Mouse (Mus musculus) kidney, postnatal 10 days (tissue): ENCODE data around the gene Gys2.

Experiments
- DNase-seq: peaks from one replicate; pipeline ENCODE4 v3.0.0; 2021; ENCODE audit warnings: mixed read lengths

The Gys2 gene

DNA sequence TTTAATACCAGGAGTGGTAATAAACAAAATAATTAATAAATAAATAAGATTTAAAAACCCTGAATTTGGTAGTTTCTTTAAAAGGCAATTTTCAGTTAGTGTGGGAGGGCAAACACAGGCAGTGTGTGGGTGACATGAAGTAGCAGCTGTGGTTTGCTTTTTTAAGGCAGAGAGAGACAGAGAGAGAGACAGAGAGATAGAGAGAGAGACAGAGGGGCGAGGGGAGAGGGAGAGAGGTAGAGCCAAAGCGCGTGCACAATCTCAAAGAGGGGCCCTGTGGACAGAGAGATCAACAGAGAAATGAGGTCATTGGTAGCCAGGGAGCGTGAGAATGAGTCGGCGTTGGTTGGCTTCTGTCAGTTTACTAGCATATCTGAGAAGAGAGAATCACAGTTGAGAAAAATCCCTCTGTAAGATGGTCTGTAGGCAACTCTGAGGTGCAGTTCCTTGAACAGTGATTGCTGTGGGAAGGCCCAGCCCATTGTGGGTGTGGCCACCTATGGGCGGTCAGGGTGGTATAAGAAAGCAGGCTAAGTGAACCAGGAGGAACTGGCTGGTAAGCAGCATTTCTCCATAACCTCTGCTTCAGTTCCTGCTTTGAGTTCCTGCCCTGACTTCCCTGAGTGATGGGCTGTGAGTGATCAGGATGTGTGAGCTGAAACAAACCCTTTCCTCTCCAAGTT, 17.5 kb downstream of the Gys2 start:
- DNase-seq, result no peak

DNA sequence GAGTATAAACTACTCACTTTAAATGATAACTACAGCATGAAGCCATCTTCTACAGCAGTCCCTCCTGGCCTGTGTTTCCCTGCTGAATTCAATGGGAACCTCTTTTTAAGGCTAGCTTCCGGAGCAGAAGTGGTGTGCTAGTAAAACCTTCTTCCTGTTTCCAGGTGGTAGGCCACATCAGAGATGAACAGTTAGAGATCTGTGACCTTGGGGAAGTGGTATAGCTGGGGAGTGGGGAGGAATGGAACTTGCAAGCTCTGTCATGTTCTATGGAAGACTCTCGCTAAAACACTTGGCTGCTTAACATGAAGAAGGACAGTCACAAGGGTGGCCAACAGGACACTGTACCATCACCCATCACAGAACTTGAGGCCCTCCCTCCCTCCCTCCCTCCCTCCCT, 19.6 kb downstream of the Gys2 start:
- no peak for DNase-seq

DNA sequence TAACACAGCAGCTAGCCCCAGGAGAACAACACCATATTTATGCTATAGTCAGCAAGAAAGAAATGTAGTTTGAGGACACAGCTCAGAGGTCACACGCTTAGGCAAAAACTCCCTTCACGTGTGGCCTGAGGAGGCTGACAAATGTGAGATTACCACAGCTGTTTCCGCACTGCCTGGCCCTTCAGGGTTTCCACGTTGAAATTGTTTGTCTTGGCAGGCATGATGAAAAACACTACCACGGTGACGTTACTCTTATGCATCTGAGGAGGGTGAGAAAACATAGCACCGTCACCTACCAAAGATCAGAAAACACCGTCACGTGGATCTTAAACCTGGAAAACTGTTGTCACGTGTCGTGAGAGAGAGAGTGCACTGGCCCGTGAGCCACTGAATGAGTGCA, 21.5 kb downstream of the Gys2 start:
- DNase-seq, result no peak

DNA sequence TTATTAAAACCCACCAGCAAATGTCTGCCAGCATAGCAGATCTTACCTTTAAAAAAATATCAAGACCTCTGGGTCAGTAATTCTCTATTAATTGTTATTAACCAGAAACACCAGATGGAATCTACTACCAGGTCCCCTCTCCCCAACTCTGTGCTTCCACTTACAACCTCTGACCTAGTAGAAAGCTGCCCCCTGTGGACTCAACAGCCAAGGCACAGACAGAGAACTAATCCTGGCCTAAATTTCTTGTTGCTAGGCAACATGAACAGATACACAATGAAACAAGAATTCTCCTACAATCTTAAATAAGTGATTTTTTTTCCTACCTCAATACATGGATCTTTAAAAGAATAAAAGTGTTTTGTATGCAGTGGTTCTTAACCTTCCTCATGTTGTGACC, 43.8 kb downstream of the Gys2 start:
- DNase-seq, result no peak

DNA sequence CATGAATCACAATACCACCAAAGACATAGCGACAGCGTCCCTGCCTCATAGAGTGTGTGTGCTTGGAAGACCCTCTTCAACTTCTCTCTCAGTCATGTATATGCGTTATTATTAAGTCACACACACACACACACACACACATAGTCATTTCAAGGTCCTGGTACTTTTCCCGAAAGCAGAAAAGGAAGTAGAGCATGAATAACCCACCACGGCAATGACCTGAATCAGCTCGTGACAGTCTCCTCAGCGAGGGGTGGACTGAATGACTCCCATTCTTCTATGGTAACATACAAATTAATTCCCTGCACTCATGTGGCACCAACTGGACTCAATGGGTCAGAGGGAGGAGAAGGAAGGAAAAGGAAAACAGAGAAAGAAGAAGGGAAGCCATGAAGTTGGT, 47.9 kb downstream of the Gys2 start:
- no peak for DNase-seq

DNA sequence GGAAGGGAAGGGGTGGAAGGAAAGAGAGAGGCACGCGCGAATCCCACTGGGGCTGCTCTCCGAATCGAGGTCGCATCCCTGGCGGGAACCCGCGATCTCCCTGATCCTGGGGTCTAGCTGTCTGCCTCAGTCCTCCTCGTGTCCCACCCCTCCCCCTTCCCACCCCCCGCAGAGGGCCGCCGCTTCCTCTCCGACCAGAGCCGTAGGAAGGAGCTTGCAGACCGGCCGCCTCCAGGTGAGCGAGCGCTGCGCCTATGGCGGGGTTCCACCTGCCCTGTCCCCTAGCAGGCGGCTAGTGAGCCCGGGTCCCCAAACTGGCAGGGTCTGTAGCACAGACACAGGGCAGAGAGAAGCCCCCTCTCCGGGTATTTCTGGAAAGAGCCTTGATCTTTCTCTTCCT, 58.3 kb downstream of the Gys2 start:
- DNase-seq, result no peak

DNA sequence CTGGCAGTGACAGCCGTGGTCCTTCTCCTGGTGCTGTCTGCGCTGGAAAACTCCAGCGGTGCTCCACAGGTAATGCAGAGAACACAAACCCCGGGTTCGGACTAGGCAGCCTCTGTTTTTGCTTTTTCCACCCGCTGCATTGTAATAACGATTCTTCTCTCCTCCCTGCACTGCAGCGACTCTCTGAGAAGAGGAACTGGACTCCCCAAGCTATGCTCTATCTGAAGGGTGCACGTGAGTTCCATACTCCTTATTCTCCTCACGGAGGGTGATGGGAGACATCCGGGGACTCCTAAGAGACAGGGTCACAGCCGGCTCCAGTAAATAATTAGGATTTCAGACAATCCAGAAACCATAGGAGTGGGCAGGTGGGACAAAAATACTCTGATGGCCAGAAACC, 59.1 kb downstream of the Gys2 start:
- no peak for DNase-seq

DNA sequence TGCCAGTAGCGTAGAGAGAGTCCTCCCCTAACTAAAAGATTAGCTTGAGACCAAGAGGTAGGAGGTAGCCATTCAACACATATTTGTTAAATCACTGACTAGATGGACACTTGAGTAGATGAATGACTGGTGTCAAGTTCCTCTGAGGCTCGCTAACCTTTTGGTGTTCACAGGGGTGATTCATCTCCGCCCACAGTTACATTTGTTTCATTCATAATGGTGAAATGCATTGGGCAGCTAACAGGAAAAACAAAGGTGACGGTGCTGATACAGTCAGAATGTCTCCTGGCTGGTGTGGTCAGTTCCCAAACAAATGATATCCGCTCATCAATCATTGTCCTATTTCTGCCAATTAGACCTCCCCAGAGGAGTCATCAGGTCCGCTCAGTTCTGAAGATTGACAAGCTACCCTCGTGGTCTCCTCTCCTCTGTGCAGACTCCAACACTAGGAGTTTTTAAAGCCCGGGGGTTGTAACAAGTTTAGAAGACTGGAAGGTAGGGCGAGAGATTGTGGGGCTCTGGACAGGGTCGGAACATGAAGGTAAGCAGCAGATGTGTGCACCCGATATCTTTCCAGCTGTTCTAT, 59.9 kb downstream of the Gys2 start, which contains the start of gene Spx:
Spx (plus strand) TSS at position 536 of the 586 bp plus-strand sequence.
- no peak for DNase-seq

DNA sequence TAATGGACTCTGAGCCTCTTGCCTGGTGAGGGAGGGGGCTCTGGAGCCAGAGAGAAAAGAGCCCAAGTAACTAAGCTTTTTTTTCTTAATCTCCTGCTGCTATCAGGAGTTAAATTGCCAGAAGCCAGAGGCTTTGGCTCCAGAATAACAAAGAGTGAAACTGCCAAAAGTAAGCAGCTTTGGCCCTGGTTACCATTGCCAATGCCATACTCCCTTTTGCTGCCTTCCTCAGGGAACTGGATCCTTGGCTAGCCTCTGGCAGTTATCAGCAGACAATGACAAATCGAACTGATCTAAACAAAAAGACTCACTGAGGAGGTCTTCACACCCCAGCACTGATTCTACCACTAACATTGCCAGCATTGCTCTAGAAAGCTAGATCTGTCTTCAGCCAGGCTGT, 61.8 kb downstream of the Gys2 start:
- no peak for DNase-seq

DNA sequence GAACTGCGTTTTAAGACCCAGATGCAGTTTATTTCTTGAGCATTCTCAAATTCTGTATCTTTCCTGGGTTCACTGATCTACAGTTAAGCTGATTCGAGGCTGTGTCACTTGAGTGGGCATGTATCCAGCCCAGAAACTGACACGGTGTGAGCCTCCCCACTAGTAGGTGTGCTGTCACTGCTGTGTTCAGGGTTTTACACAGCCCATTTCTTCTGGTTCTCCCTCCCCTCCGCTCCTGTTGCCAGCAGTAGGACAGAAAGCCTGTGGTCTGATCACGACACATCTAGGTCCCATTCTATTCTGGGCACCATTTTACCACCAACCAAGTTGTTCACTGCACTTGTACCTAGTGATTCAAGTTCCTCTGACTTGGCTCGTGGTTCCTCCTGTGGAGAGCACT, 77.2 kb downstream of the Gys2 start:
- DNase-seq, result no peak

DNA sequence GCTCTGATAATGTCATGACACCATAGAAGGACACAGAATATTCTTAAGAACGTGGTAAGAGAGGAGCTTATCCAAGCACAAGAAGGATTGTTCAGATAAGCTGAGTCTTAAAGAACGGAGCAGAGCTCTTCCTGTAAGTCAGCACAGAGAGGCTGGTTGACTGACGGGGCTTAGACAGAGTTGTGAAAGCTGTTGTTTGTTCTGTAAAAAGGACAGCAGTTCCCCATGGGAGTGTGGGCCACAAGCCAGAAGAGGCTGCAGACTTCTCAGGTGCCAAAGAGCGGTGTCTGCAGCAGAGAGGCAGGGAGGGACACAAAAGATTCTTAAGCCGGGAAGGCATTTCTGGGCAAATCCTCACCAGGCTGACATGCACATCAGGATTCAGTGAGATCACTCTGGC, 78.2 kb downstream of the Gys2 start:
- DNase-seq, result no peak

DNA sequence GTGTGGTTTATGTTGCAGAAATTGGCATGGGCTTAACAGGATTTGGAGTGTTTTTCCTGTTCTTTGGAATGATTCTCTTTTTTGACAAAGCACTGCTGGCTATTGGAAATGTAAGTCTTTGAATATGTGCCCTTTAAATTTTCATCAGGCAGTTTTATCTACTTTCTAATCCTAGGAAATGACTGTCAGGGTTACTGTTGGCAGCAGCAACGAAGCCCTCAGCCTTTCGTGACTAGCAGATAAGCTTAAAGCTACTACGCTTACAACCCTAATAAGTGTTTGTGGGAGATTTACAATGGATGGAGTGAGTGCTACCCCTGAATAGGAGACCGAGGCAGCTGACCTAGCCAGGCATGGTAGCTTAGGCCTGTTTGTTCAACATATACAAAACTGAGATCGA, 80.6 kb downstream of the Gys2 start:
- DNase-seq, result no peak

DNA sequence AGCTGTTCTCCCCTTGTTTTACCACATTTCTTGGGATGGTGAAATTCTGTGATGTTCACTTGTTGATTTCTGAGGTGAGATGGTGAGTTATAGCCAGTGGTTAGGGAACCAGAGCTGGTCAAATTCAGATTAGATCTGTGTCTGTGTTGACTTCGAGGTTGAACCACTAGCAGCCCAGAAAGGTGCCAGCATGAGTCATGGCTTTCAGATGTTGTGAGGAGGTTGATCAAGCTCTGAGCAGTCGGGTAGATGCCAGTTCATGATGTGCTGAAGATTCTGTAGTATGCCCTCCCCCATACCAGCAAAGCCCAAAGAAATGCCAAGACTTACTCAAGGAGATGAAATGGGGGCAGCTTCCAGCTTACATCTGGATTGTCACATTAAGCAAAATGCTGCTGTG, 83.8 kb downstream of the Gys2 start:
- no peak for DNase-seq

DNA sequence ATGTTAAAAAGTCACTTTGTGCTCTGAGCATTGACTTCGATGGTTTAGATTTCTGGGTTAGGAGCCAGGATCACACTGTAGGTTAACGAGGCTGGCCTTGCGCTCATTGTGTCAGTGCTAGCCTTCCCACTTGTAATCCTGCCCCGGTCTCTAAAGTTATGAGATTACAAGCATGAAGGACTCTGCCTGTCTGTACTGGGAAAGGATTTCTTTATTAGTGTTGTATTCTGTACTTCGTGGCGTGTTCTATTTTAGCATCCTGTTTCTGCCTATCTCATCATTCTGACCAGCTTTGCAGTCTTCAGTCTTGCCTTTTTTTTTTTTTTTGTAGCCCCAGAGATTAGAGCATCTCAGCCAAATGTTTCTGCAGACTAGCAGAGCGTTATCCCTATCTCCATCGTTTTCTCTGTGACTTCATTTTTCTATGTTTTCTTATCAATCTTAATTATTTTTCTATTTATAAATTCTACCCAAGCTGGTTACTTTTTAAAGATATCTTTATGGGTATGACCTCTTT, 85.1 kb downstream of the Gys2 start:
- no peak for DNase-seq

DNA sequence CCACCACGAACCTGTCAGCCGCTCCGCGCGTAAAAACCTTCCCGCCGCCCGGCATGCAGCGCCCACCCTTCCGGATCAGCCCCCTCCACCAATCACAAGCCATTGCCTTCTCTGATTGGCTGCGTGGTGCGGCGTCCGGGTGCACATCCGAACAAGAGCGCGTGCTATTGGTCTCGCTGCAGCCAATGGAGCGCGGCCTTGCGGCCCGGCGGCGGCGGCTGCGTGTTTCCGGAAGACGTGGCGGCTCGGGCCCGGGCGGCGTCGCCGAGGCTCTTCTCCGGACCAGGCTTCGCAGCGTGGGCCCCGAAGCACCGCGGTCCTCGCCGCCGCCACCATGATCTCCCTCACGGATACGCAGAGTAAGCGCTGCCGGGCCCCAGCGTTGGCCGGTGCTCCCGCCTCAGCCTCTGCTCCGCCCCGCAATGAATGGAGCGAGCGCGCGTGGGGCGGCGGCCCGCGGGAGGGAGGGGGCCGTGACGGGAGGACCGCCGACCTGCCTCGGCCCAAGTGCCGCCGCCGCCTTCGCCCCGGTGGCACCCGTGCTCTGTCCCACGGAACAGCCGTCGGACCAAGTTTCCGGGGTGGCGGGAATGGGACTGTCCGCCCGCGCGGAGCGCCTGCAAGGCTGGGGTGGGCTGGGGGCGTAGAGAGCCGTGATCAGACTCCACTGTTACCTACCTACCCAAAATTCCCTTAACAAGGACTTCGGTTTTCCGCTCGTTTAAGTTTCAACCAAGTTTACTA, 85.7 kb downstream of the Gys2 start, which contains the start of the genes Recql and Golt1b:
Recql (minus strand) TSS at position 77 of the 744 bp plus-strand sequence.
Golt1b (plus strand) TSS at position 211 of the 744 bp plus-strand sequence.
- peak; percentile 98 for DNase-seq

DNA sequence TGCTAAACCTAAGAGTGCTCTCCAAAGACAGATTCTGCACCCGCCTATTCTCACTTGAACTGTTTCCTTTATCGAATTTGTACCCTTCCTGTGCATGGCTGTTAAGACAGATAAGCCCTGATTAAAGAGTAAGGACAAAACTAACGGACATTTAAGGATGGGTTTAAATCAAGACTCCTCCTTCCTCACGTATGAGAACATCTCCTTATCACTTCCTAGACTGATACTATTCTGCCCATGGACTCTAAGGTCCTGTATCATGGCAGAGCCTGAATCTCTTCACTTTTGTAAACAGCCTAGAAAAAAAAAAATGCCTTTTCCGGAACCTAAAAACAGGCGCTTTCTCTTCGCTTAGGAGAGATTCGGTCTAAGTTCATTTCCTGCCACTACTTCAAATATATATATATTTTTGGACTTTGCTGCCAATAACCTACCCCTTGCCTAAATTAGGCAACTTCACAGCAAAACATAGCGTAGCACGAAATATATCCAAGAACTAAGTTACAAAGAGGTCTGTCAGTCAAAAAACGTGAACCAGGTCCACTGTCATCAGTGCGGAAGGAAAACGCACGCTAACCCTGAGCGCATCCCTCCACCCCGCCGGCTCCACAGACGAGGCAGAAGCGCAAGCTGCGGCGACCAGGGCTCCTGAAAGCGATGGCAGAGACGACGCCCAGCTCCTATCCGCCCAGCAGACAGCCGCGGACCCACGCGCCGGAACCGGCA, 86.5 kb downstream of the Gys2 start:
- no peak for DNase-seq

DNA sequence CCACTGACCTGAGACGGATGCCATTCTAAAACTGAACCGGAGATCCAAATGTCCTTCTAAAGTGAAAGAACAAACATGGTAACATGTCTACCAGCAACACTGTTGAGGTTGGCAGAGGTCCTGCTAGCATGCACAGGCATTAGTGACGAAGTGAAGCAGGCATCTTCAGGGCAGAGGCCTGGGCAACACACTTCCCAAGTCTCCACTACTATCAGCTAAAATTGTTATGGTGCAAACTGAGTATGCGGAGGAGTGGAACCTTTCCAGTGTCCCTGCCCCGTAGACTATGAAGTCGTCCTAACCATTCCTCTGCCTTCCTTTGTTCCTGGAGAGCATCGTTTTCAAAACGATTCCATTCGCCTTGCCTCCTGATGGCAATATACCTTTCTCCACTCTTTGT, 88.4 kb downstream of the Gys2 start:
- no peak for DNase-seq

DNA sequence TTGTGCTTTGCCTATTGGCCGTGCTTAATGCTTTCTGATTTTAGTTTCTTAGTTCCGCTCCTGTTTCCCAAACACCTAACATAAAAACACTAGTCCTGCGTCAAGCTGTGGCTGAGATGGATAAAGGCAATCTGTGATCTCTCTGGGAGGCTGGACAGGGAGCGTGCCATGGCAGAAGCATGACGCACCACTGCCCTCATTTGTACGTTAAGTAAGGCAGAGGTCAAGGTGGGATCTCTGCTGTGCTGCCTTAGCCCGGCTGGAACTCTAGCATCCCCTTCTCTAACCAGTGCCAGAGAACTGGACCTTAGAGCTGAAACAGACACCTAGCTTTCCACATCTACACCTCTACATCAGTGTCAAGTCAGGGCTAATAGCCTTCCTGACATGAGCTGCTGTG, 91.3 kb downstream of the Gys2 start:
- DNase-seq, result no peak

DNA sequence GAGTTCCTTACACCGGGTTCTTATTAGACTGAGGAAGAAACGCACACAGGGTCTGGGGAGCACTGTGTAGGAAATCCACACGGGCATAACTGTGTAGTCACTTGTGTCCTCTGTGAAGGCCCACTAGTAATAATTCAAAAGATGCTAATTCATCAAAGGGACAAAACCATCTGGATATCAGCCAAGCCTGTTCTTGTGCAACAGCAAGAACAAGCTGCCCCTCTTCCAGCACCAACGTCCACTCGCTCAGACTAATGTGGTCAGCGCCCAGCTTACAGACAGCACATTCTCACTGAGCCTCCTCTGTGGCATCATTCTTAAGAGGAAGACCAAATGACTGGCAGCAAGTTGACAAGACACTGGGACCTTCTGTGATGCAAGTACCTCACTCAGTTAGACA, 92.9 kb downstream of the Gys2 start:
- no peak for DNase-seq

DNA sequence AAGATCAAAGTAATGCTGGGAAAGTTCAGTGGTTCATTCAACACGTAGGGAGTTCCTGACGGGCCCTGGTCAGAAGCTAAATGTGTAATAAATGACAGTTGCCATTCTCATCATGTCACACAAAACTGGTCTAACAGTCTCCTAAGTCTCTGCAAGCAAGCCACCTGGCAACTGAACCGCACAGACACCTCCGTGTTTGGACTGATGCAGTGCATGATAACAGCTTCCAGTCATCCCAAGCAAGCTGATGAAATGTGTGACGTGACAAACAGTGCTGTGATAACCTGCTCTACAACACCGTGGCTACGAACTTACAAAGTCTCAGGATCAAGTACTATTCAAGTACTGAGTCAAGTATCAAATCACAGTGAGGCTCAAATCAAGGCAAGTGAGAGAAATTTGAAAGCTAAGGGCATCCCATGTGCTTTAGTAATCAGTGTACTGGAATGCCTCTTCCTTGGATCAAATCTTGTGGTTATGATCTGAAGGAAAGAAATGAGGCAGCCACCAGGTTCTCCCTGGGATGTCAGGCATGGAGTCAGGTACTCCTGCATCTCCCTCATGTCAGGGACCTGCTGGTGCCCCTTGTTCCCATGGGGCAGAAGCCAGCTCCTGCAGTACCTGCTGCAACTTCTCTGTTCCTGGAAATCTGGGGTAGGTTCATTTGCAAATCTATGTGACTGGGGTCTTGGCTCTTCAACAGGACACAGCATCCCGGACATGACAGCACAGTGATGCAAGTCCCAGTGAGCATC, 94.2 kb downstream of the Gys2 start:
- no peak for DNase-seq

DNA sequence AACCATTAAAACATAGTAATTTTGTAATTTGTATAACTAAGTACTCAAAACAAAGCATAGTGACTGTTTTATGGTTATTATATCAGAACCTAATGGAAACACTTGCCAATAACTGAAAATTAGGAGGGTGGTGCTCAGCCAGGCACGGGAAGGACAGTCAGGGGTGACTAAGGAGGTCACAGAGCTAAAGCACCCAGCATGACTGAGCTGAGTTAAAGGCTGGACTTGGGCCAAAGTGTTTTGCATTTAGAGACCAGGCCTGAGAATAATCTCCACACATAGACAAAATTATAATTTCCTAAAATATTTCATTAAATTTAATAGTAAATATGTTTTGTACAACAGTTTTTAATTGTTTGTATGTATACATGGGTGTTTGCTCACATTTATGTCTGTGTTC, 95.8 kb downstream of the Gys2 start:
- DNase-seq, result no peak
